Mouse (Mus musculus): ENCODE measurements around the gene Cep112. TPM values are rescaled to one million over a fixed set of nuclear protein-coding genes. Genes with fewer than 3 reads are reported as not detected.
A peak's percentile ranks its signal among the peaks of the same experiment; 100 is the strongest.

The Cep112 gene
- polyA plus RNA-seq, 1 experiment from 2014 or later, result 12.4 TPM

DNA sequence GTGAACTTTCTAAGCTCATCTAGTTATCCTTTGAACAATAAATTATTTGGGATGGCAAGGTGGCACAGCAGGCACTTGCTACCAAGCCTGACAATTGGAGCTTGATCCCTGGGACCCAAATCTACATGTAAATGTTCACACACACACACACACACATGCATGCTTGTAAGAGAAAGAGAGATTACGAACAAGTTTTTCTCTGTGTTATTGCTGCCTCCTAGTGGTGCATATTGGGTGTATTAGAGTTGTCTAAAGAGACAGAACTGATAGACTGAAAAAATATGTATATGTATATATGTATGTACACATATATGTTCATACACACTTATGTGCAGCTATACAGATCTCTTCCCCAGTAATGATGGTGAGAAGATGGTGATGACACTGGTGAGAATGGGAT, 6.5 kb upstream of the Cep112 start:
- Histone ChIP-seq H3K9me3 (replicated peaks) (no peaks in the 10 kb centered on the region), H3K4me3 (no peak overlapping the region), H3K27ac (no peak overlapping the region), H3K36me3 (no peaks in the 10 kb centered on the region), H3K4me2 (replicated peaks) (no peak overlapping the region), H3K27me3 (peaks cover 5% of the 10 kb centered on the region; the same call in 1 of the 2 replicates), H3K9ac (no peak overlapping the region), H3K4me1 (peaks cover 3% of the 10 kb centered on the region)
- 28% methylated on average over 1 of the region's 1 CpGs for WGBS
- ATAC-seq (ENCODE audit: low FRiP score), result no peak

DNA sequence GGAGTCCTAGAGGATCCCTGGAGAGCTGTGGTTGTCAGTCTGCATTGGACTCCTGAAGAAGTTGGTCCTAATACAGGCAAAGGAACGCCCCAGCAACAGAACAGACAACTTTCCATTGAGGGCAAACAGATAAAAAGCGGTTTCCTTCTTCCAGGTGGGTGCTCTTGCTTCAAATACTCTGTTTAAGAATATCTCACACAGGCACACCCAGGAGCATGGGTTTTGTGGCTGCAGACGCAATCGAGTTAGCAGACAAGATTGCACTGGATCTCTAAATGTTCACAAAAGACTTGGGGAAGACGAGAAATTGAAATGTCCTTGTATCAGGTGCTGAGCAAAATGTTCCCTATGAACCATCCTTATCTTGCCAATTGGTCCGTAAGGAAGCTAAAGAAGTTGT, 5.8 kb upstream of the Cep112 start:
- WGBS, result 92% methylated on average over 6 of the region's 6 CpGs
- Histone ChIP-seq H3K36me3 (no peaks in the 10 kb centered on the region), H3K27ac (no peak overlapping the region), H3K4me1 (peaks cover 10% of the 10 kb centered on the region), H3K27me3 (peaks cover 5% of the 10 kb centered on the region; the same call in 1 of the 2 replicates), H3K4me3 (no peak overlapping the region), H3K4me2 (replicated peaks) (no peak overlapping the region), H3K9ac (no peak overlapping the region), H3K9me3 (replicated peaks) (no peaks in the 10 kb centered on the region)
- no peak for ATAC-seq (ENCODE audit: low FRiP score)

DNA sequence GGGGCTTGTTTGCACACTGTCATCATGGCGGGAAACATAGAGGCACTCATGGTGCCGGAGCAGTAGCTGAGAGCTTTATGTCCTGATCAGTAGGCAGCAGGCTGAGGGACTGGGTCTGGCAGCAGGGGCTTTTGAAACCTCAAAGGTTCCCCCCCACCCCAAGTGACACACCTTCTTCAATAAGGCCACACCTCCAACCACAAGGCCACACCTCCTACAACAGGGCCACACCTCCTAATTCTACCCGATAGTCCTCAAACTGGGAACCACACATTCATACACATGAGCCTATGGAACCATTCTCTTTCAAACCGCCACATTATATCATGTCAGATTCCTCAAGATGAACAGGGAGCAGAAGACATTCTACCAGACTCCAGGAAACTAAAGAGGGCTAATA, 4.2 kb upstream of the Cep112 start:
- Histone ChIP-seq H3K4me2 (replicated peaks) (no peak overlapping the region), H3K27me3 (peaks cover 5% of the 10 kb centered on the region; the same call in 1 of the 2 replicates), H3K9ac (no peak overlapping the region), H3K4me1 (peaks cover 15% of the 10 kb centered on the region), H3K36me3 (no peaks in the 10 kb centered on the region), H3K4me3 (no peak overlapping the region), H3K27ac (no peak overlapping the region), H3K9me3 (replicated peaks) (no peaks in the 10 kb centered on the region)
- WGBS, result 77% methylated on average over 4 of the region's 4 CpGs
- no peak for ATAC-seq (ENCODE audit: low FRiP score)

GRCm38 (mm10) chr11:108423221-108423620, 1.8 kb upstream of the Cep112 start:
- no peaks in the 10 kb centered on the region for H3K36me3 ChIP-seq
- H3K4me2 ChIP-seq (replicated peaks), result no peak overlapping the region
- H3K9ac ChIP-seq, result no peak overlapping the region
- no peaks in the 10 kb centered on the region for H3K9me3 ChIP-seq (replicated peaks)
- H3K4me1 ChIP-seq, result peaks cover 15% of the 10 kb centered on the region
- H3K4me3 ChIP-seq, result no peak overlapping the region
- no peak overlapping the region for H3K27ac ChIP-seq
- peaks cover 5% of the 10 kb centered on the region; the same call in 1 of the 2 replicates for H3K27me3 ChIP-seq
- 60% methylated on average over 7 of the region's 7 CpGs for WGBS
- ATAC-seq (ENCODE audit: low FRiP score), result no peak

GRCm38 (mm10) chr11:108424111-108424510, 881 bp upstream of the Cep112 start:
- Histone ChIP-seq H3K9me3 (replicated peaks) (no peaks in the 10 kb centered on the region), H3K4me2 (replicated peaks) (peak overlapping the region; percentile 76), H3K4me3 (peak overlapping the region; percentile 64), H3K36me3 (no peaks in the 10 kb centered on the region), H3K9ac (peak overlapping the region; percentile 39; the same call in 1 of the 2 replicates), H3K27me3 (peaks cover 5% of the 10 kb centered on the region; the same call in 1 of the 2 replicates), H3K27ac (no peak overlapping the region), H3K4me1 (peaks cover 15% of the 10 kb centered on the region)
- ATAC-seq (ENCODE audit: low FRiP score), result no peak
- WGBS, result 3% methylated on average over 5 of the region's 5 CpGs

DNA sequence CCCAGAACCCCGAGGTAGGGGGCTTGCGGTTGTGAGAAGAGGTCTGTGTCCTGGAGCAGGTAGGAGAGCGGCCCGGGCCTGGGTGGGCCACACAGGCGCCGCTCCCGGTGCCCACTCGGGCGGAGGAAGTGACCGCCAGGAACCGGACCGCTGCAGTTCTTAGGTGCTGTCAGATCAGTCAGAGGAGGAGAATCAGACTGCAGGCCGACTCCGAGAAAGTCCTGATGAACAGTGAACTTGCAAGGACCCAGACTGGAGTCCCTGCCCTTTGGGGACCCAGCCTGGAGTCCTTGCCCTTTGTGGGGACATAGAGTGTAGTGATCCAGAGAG, 565 bp downstream of the Cep112 start:
- Histone ChIP-seq H3K27ac (no peak overlapping the region), H3K4me1 (peaks cover 15% of the 10 kb centered on the region), H3K27me3 (peaks cover 5% of the 10 kb centered on the region; the same call in 1 of the 2 replicates), H3K4me2 (replicated peaks) (peak overlapping the region; percentile 76), H3K9ac (peak overlapping the region; percentile 72), H3K4me3 (peak overlapping the region; percentile 64), H3K9me3 (replicated peaks) (no peaks in the 10 kb centered on the region), H3K36me3 (no peaks in the 10 kb centered on the region)
- 8% methylated on average over 14 of the region's 14 CpGs for WGBS
- peak; percentile 69 for ATAC-seq (ENCODE audit: low FRiP score)

DNA sequence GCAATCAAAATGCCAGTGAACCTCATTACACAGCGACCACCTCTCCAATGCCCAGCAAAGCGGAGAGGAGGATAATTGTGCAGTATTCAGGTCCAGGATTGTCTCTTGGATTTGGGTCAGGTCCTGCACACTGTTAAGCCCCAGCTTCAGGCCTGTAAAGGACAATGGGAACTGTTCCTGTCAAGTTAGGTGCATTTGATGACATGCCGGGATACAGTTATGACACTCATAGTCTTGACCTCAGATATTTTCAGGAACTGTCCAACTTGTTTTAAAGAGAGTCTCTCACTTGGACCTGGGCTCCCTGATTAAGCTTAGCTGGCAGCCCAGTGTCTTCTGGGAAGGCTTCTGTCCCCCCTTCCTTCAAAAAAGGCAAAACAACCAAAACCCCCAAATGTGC, 1.1 kb downstream of the Cep112 start:
- H3K27ac ChIP-seq, result no peak overlapping the region
- peak overlapping the region; percentile 64 for H3K4me3 ChIP-seq
- H3K27me3 ChIP-seq, result peaks cover 5% of the 10 kb centered on the region; the same call in 1 of the 2 replicates
- peak overlapping the region; percentile 76 for H3K4me2 ChIP-seq (replicated peaks)
- H3K9me3 ChIP-seq (replicated peaks), result no peaks in the 10 kb centered on the region
- no peak overlapping the region for H3K9ac ChIP-seq
- H3K4me1 ChIP-seq, result peaks cover 15% of the 10 kb centered on the region
- 91% methylated on average over 3 of the region's 3 CpGs for WGBS
- no peaks in the 10 kb centered on the region for H3K36me3 ChIP-seq
- ATAC-seq (ENCODE audit: low FRiP score), result no peak

GRCm38 (mm10) chr11:108427191-108427590, 2.2 kb downstream of the Cep112 start:
- 70% methylated on average over 6 of the region's 6 CpGs for WGBS
- no peak for ATAC-seq (ENCODE audit: low FRiP score)
- Histone ChIP-seq H3K9ac (no peak overlapping the region), H3K4me2 (replicated peaks) (no peak overlapping the region), H3K27ac (no peak overlapping the region), H3K9me3 (replicated peaks) (no peaks in the 10 kb centered on the region), H3K4me3 (no peak overlapping the region), H3K27me3 (peaks cover 5% of the 10 kb centered on the region; the same call in 1 of the 2 replicates), H3K4me1 (peaks cover 15% of the 10 kb centered on the region), H3K36me3 (no peaks in the 10 kb centered on the region)

- Histone ChIP-seq H3K4me3 (no peak overlapping the region), H3K27me3 (no peaks in the 10 kb centered on the region), H3K9me3 (replicated peaks) (no peaks in the 10 kb centered on the region), H3K4me1 (peaks cover 6% of the 10 kb centered on the region; the same call in 1 of the 2 replicates), H3K36me3 (no peaks in the 10 kb centered on the region), H3K4me2 (replicated peaks) (no peak overlapping the region), H3K9ac (no peak overlapping the region), H3K27ac (no peak overlapping the region)
- 90% methylated on average over 2 of the region's 2 CpGs for WGBS
- no peak for ATAC-seq (ENCODE audit: low FRiP score)
Measured at GRCm38 (mm10) chr11:108429076-108429475, 4.1 kb downstream of the Cep112 start.

DNA sequence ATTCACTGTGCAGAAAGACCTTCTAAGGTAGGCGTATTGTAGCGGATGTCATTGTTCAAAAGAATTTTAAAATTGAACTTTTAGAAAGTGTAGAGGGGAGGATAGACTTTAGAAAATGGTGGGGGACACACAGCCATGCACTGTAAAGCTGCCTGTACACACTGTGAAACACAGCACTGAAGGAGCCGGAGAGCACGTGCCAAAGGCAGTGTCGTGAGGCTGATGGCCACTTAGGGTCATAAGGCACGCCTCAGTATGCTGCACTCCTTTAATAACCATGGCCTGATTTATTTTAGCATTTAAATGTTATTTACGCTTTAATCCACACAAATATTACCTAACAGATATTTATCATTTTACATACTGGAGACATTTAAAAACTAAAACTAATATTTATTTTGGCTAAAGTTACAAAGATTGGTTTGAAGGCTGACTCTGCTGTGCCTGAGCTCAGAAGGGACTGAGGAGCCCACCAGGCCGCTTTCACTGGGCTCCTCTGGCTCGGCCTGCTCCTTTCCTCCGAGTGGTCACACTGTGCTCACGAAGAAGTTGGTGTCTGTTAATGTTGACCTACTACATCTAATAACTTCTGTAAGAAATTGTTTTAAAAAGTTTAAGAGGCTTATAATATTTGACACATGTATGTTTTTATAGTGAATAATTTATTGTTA, 19.0 kb downstream of the Cep112 start:
- no peaks in the 10 kb centered on the region for H3K9me3 ChIP-seq (replicated peaks)
- no peak overlapping the region for H3K4me3 ChIP-seq
- ATAC-seq (ENCODE audit: low FRiP score), result no peak
- H3K4me1 ChIP-seq, result no peaks in the 10 kb centered on the region
- H3K36me3 ChIP-seq, result no peaks in the 10 kb centered on the region
- no peak overlapping the region for H3K27ac ChIP-seq
- H3K27me3 ChIP-seq, result no peaks in the 10 kb centered on the region
- no peak overlapping the region for H3K4me2 ChIP-seq (replicated peaks)
- WGBS, result 83% methylated on average over 11 of the region's 11 CpGs
- no peak overlapping the region for H3K9ac ChIP-seq

GRCm38 (mm10) chr11:108447148-108447547, 22.2 kb downstream of the Cep112 start:
- H3K4me1 ChIP-seq, result no peaks in the 10 kb centered on the region
- no peaks in the 10 kb centered on the region; the same call in 1 of the 2 replicates for H3K9me3 ChIP-seq (replicated peaks)
- ATAC-seq (ENCODE audit: low FRiP score), result no peak
- H3K27ac ChIP-seq, result no peak overlapping the region
- no peak overlapping the region for H3K9ac ChIP-seq
- H3K4me2 ChIP-seq (replicated peaks), result no peak overlapping the region
- H3K27me3 ChIP-seq, result no peaks in the 10 kb centered on the region
- H3K36me3 ChIP-seq, result 0 out of 2 replicates have a peak, but pooled peaks cover 3% of the 10 kb centered on the region
- H3K4me3 ChIP-seq, result no peak overlapping the region

DNA sequence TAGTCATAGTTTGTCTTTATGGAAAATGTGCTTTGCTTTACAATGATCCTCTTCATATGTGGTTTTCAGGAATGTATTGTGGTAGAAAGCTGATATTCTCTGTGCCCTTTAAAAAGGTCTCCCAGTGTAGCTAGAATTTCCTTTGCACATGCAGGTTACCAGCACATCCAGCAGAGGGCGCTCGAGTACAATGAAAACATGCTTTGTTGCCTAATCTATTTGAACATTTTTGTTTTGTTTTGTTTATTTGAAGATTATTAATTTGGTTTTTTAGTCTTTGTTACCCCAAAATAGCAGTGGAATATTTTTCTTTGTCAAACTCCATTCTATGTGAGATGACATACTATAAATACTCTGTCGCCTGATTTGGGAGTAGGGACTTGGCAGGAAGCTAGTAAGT, 24.8 kb downstream of the Cep112 start:
- H3K4me2 ChIP-seq (replicated peaks), result no peak overlapping the region
- no peak overlapping the region for H3K9ac ChIP-seq
- no peaks in the 10 kb centered on the region for H3K27me3 ChIP-seq
- no peaks in the 10 kb centered on the region; the same call in 1 of the 2 replicates for H3K9me3 ChIP-seq (replicated peaks)
- ATAC-seq (ENCODE audit: low FRiP score), result no peak
- no peak overlapping the region for H3K27ac ChIP-seq
- H3K4me1 ChIP-seq, result no peaks in the 10 kb centered on the region
- 0 out of 2 replicates have a peak, but pooled peaks cover 3% of the 10 kb centered on the region for H3K36me3 ChIP-seq
- WGBS, result 31% methylated on average over 3 of the region's 3 CpGs
- no peak overlapping the region for H3K4me3 ChIP-seq

GRCm38 (mm10) chr11:108459599-108459998, 34.6 kb downstream of the Cep112 start:
- ATAC-seq (ENCODE audit: low FRiP score), result no peak
- H3K9me3 ChIP-seq (replicated peaks), result no peaks in the 10 kb centered on the region
- H3K9ac ChIP-seq, result no peak overlapping the region
- no peaks in the 10 kb centered on the region for H3K27me3 ChIP-seq
- 88% methylated on average over 3 of the region's 3 CpGs for WGBS
- H3K36me3 ChIP-seq, result 0 out of 2 replicates have a peak, but pooled peaks cover 4% of the 10 kb centered on the region
- H3K4me1 ChIP-seq, result no peaks in the 10 kb centered on the region
- H3K4me3 ChIP-seq, result no peak overlapping the region
- H3K27ac ChIP-seq, result no peak overlapping the region
- H3K4me2 ChIP-seq (replicated peaks), result no peak overlapping the region

Measured in hindbrain, embryonic 12.5 days (tissue).